In genomic region chr14:52006241-52006640, GRCm38 (mm10) we compare ENCODE assay signal across 11 mouse cellular contexts. TPM values are rescaled to one million over a fixed set of nuclear protein-coding genes. Genes with fewer than 3 reads are reported as not detected.
DNase-seq lines count a peak whose midpoint lies in the region; ATAC-seq and TF ChIP-seq lines count a peak whose summit lies in the region.
"Had no signal": no experiment of that assay in that cellular context is flagged by ENCODE, and none has a peak within 500 bp of the region (broad histone marks: within the 10 kb centered on the region; RNA-seq: fewer than 3 reads in every experiment).

No protein-coding gene starts in this region.

- DNase-seq in heart, adult 2 months: no peak
- no peak for DNase-seq in heart, postnatal 25 days (ENCODE audit: low spot score)
- DNase-seq in lung, postnatal 0 days (ENCODE audit: low spot score): no peak
- no peak for DNase-seq in lung, postnatal 4 days
- DNase-seq in cerebellum, postnatal 14 days: peak; percentile 48 to 64
- DNase-seq in midbrain, postnatal 0 days (ENCODE audit: low spot score): no peak
- no peak for DNase-seq in right cerebral cortex, postnatal 14 days
- DNase-seq in spleen, adult 12 weeks (ENCODE audit: low spot score): no peak
- DNase-seq: embryo, embryonic 11 days had no signal

- TF ChIP-seq CTCF in heart, adult 2 months (IDR thresholded peaks at IDR 0.05): peak; percentile 52
- peak; percentile 51 for TF ChIP-seq CTCF in lung, postnatal 0 days (IDR thresholded peaks at IDR 0.05)
- peak; percentile 56 for TF ChIP-seq CTCF in midbrain, postnatal 0 days (IDR thresholded peaks at IDR 0.05)

- H3K9me3 ChIP-seq in lung, postnatal 0 days (ENCODE audit: low read length): no peaks in the 10 kb centered on the region
- H3K9me3 ChIP-seq in midbrain, postnatal 0 days (ENCODE audit: low read length): no peaks in the 10 kb centered on the region
- H3K9me3 ChIP-seq: hindbrain, embryonic 15.5 days had no signal

- TF ChIP-seq EP300 in heart, adult 2 months (IDR thresholded peaks at IDR 0.05; ENCODE audit: insufficient read depth, low read depth, low read length): no peak
- TF ChIP-seq EP300 in lung, postnatal 0 days (IDR thresholded peaks at IDR 0.05): no peak

- intact Hi-C loops in heart, adult 2 months (cut with DNase I): no loop called here
- intact Hi-C loops in heart, postnatal 25 days (cut with DNase I): loop anchor here (5.0 kb wide), 1 partner anchor 74 kb away; no protein-coding TSS in a partner anchor

- no peak for ATAC-seq in lung, postnatal 0 days
- no peak for ATAC-seq in midbrain, postnatal 0 days (ENCODE audit: low FRiP score)

- no peaks in the 10 kb centered on the region for H3K36me3 ChIP-seq in heart, adult 2 months (ENCODE audit: control insufficient read depth, insufficient read depth, low read length)
- H3K36me3 ChIP-seq in lung, postnatal 0 days (ENCODE audit: insufficient read depth, low read length): peaks cover 30% of the 10 kb centered on the region
- H3K36me3 ChIP-seq in midbrain, postnatal 0 days (ENCODE audit: insufficient read depth, low read length): peaks cover 46% of the 10 kb centered on the region; the same call in 1 of the 2 replicates

- no peak overlapping the region for H3K4me2 ChIP-seq in lung, postnatal 0 days (replicated peaks; ENCODE audit: low read depth, low read length)
- H3K4me2 ChIP-seq in midbrain, postnatal 0 days (ENCODE audit: low read depth, low read length, poor library complexity, severe bottlenecking): no peak overlapping the region
- H3K4me2 ChIP-seq: hindbrain, embryonic 15.5 days had no signal

- no peaks in the 10 kb centered on the region for H3K79me2 ChIP-seq in heart, adult 2 months (replicated peaks; ENCODE audit: control insufficient read depth, insufficient read depth, low read length)

- H3K27ac ChIP-seq in heart, adult 2 months: no peak overlapping the region
- H3K27ac ChIP-seq in lung, postnatal 0 days (ENCODE audit: low read length): no peak overlapping the region
- peak overlapping the region; percentile 1; the same call in 1 of the 2 replicates for H3K27ac ChIP-seq in midbrain, postnatal 0 days (ENCODE audit: low read depth, low read length)

- TF ChIP-seq POLR2A in heart, adult 2 months (IDR thresholded peaks at IDR 0.05; ENCODE audit: insufficient read depth, low read depth, low read length): no peak

- H3K27me3 ChIP-seq in heart, adult 2 months (ENCODE audit: control insufficient read depth, insufficient read depth, low read length): no peaks in the 10 kb centered on the region
- H3K27me3 ChIP-seq in lung, postnatal 0 days (replicated peaks; ENCODE audit: insufficient read depth, low read length): no peaks in the 10 kb centered on the region
- H3K27me3 ChIP-seq in midbrain, postnatal 0 days (ENCODE audit: insufficient read depth, low read length): no peaks in the 10 kb centered on the region
- H3K27me3 ChIP-seq: hindbrain, embryonic 15.5 days had no signal

- H3K9ac ChIP-seq in heart, adult 2 months (ENCODE audit: low read depth, low read length): no peak overlapping the region
- no peak overlapping the region for H3K9ac ChIP-seq in lung, postnatal 0 days (replicated peaks; ENCODE audit: low read depth)
- no peak overlapping the region for H3K9ac ChIP-seq in midbrain, postnatal 0 days (replicated peaks; ENCODE audit: low read length, poor library complexity, severe bottlenecking)
- H3K9ac ChIP-seq: hindbrain, embryonic 15.5 days had no signal

- H3K4me3 ChIP-seq in heart, adult 2 months: no peak overlapping the region
- no peak overlapping the region for H3K4me3 ChIP-seq in lung, postnatal 0 days (ENCODE audit: low read depth, low read length)
- H3K4me3 ChIP-seq in midbrain, postnatal 0 days (ENCODE audit: low read depth, low read length): no peak overlapping the region
- H3K4me3 ChIP-seq: hindbrain, embryonic 15.5 days had no signal

- 62% methylated on average over 8 of the region's 8 CpGs for WGBS in heart, adult 2 months
- 67% methylated on average over 8 of the region's 8 CpGs for WGBS in lung, postnatal 0 days
- WGBS in midbrain, postnatal 0 days: 60% methylated on average over 8 of the region's 8 CpGs

- no peaks in the 10 kb centered on the region for H3K4me1 ChIP-seq in heart, adult 2 months (ENCODE audit: control insufficient read depth, insufficient read depth, low read length)
- H3K4me1 ChIP-seq in lung, postnatal 0 days (ENCODE audit: insufficient read depth, low read depth, low read length): peaks cover 3% of the 10 kb centered on the region; the same call in 1 of the 2 replicates
- H3K4me1 ChIP-seq in midbrain, postnatal 0 days (ENCODE audit: insufficient read depth, low read length): peaks cover 32% of the 10 kb centered on the region

RNA-seq across cellular contexts. Expression of gene Tmem253, which starts 9.2 kb away (rescaled TPM):
- 1 to 10 TPM; 2.2 to 4.2 TPM for total RNA-seq in heart, adult 2 months (2021)
- 2.8 and 3.8 TPM in 2 replicates for polyA plus RNA-seq in heart, adult 2 months (2012; rRNA removed)
- 1 to 10 TPM; 3.3 to 3.9 TPM for total RNA-seq in heart, postnatal 25 days (2021)
- 0.66 and 0.96 TPM in 2 replicates for polyA plus RNA-seq in lung, postnatal 0 days (2015; fragmentation: Nextera tagmentation; extraction: Ambion mirVana)
- total RNA-seq in midbrain, postnatal 0 days (2014; rRNA removed): not detected in 2 replicates
- 0.18 and 0.81 TPM in 2 replicates for polyA plus RNA-seq in midbrain, postnatal 0 days (2015; fragmentation: Nextera tagmentation; extraction: Ambion mirVana)

RNA-seq across cellular contexts. Expression of gene Zfp219, which starts 14.3 kb away (rescaled TPM):
- total RNA-seq in heart, adult 2 months (2021): 10 to 100 TPM; 26.8 to 30.0 TPM
- polyA plus RNA-seq in heart, adult 2 months (2012; rRNA removed): 38.6 and 42.0 TPM in 2 replicates
- 10 to 100 TPM; 24.8 to 29.0 TPM for total RNA-seq in heart, postnatal 25 days (2021)
- polyA plus RNA-seq in lung, postnatal 0 days (2015; fragmentation: Nextera tagmentation; extraction: Ambion mirVana): 23.0 and 24.1 TPM in 2 replicates
- 60.4 and 65.5 TPM in 2 replicates for total RNA-seq in midbrain, postnatal 0 days (2014; rRNA removed)
- 23.5 TPM in 2 replicates for polyA plus RNA-seq in midbrain, postnatal 0 days (2015; fragmentation: Nextera tagmentation; extraction: Ambion mirVana)

RNA-seq across cellular contexts. Expression of gene Arhgef40, which starts 21.7 kb away (rescaled TPM):
- total RNA-seq in heart, adult 2 months (2021): 10 to 100 TPM; 27.2 to 27.8 TPM
- polyA plus RNA-seq in heart, adult 2 months (2012; rRNA removed): 42.6 and 49.0 TPM in 2 replicates
- total RNA-seq in heart, postnatal 25 days (2021): 10 to 100 TPM; 31.2 to 41.2 TPM
- 46.3 and 56.6 TPM in 2 replicates for polyA plus RNA-seq in lung, postnatal 0 days (2015; fragmentation: Nextera tagmentation; extraction: Ambion mirVana)
- total RNA-seq in midbrain, postnatal 0 days (2014; rRNA removed): 93.8 and 108 TPM in 2 replicates
- 58.0 and 66.1 TPM in 2 replicates for polyA plus RNA-seq in midbrain, postnatal 0 days (2015; fragmentation: Nextera tagmentation; extraction: Ambion mirVana)

RNA-seq across cellular contexts. Expression of gene Olfr221, which starts 36.0 kb away (rescaled TPM):
- not detected for total RNA-seq in heart, adult 2 months (2021)
- polyA plus RNA-seq in heart, adult 2 months (2012; rRNA removed): not detected in 2 replicates
- total RNA-seq in heart, postnatal 25 days (2021): not detected
- 0.08 TPM in 1 of 2 replicates, not detected in the other for polyA plus RNA-seq in lung, postnatal 0 days (2015; fragmentation: Nextera tagmentation; extraction: Ambion mirVana)
- not detected in 2 replicates for total RNA-seq in midbrain, postnatal 0 days (2014; rRNA removed)
- not detected in 2 replicates for polyA plus RNA-seq in midbrain, postnatal 0 days (2015; fragmentation: Nextera tagmentation; extraction: Ambion mirVana)
- polyA plus RNA-seq: limb, embryonic 14.5 days had no signal

Comparison
In these comparisons a context has a peak if more than half of its experiments do, and no peak if none do; other contexts are left out.
1. DNase-seq: peak in cerebellum, postnatal 14 days (2 of 2); none in heart, adult 2 months (0 of 2), heart, postnatal 25 days (single experiment), lung, postnatal 0 days (single experiment), lung, postnatal 4 days (0 of 2), midbrain, postnatal 0 days (single experiment), right cerebral cortex, postnatal 14 days (single experiment) and spleen, adult 12 weeks (single experiment).
2. Peak in every context shown above with its lines, with median percentiles within 50 percentile points of each other: CTCF ChIP-seq.